Mouse (Mus musculus): ENCODE results near the gene Erc1. TPM values are rescaled to one million over a fixed set of nuclear protein-coding genes. Genes with fewer than 3 reads are reported as not detected.
"Not testable (repeated sequence)": the region's sequence is repeated elsewhere in the genome, so short reads cannot be mapped to it uniquely, and the experiment has no call there.

Erc1 gene
- polyA plus RNA-seq, 1 experiment from 2014 or later: 43.2 TPM

DNA sequence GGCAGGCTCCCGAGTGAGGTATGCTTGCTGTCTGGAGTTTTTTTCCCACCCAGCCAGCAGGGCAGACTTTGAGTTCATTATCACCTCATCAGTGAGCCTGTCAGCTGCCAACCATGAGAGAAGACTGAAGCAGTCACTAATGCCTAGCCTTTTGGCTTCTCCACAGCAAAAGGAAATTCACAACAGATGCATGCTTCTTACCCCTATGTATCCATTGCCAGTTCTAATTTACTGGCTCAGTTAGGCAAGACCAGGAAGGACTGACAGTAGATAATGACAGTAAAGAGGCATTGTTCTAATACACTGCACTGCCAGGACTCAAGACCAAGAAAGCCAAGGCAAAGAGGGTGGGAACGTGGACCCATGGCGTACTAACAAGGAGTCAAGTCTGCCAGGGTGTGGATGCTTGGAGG is 186.9 kb downstream of the Erc1 start:
- ATAC-seq: peak; percentile 91
- H3K9ac ChIP-seq (replicated peaks; ENCODE audit: low read depth, low read length): no peak overlapping the region
- no peaks in the 10 kb centered on the region for H3K36me3 ChIP-seq (ENCODE audit: control insufficient read depth, insufficient read depth)
- WGBS: 31% methylated on average over 3 of the region's 3 CpGs
- peaks cover 9% of the 10 kb centered on the region for H3K4me1 ChIP-seq (replicated peaks; ENCODE audit: control insufficient read depth, insufficient read depth, low read length)
- H3K27ac ChIP-seq (ENCODE audit: low read length): peak overlapping the region; percentile 61; the same call in 1 of the 2 replicates
- H3K27me3 ChIP-seq (replicated peaks; ENCODE audit: control insufficient read depth, insufficient read depth, low read length): no peaks in the 10 kb centered on the region
- no peak overlapping the region for H3K4me2 ChIP-seq (ENCODE audit: low read length)
- no peaks in the 10 kb centered on the region for H3K9me3 ChIP-seq (ENCODE audit: control insufficient read depth, low read length)
- H3K4me3 ChIP-seq (replicated peaks; ENCODE audit: low read length): no peak overlapping the region

GRCm38 (mm10) chr6:119658441-119658840 is 189.5 kb downstream of the Erc1 start:
- H3K27me3 ChIP-seq (replicated peaks; ENCODE audit: control insufficient read depth, insufficient read depth, low read length): no peaks in the 10 kb centered on the region
- WGBS: 98% methylated on average over 2 of the region's 2 CpGs
- ATAC-seq: no peak
- H3K9me3 ChIP-seq (ENCODE audit: control insufficient read depth, low read length): no peaks in the 10 kb centered on the region
- no peak overlapping the region for H3K4me3 ChIP-seq (replicated peaks; ENCODE audit: low read length)
- H3K27ac ChIP-seq (ENCODE audit: low read length): no peak overlapping the region
- H3K9ac ChIP-seq (replicated peaks; ENCODE audit: low read depth, low read length): no peak overlapping the region
- no peak overlapping the region for H3K4me2 ChIP-seq (ENCODE audit: low read length)
- peaks cover 9% of the 10 kb centered on the region for H3K4me1 ChIP-seq (replicated peaks; ENCODE audit: control insufficient read depth, insufficient read depth, low read length)
- H3K36me3 ChIP-seq (ENCODE audit: control insufficient read depth, insufficient read depth): no peaks in the 10 kb centered on the region

GRCm38 (mm10) chr6:119657418-119658178 is 190.4 kb downstream of the Erc1 start:
- no peaks in the 10 kb centered on the region for H3K27me3 ChIP-seq (replicated peaks; ENCODE audit: control insufficient read depth, insufficient read depth, low read length)
- no peaks in the 10 kb centered on the region for H3K9me3 ChIP-seq (ENCODE audit: control insufficient read depth, low read length)
- no peak overlapping the region for H3K27ac ChIP-seq (ENCODE audit: low read length)
- H3K4me2 ChIP-seq (ENCODE audit: low read length): no peak overlapping the region
- no peak overlapping the region for H3K4me3 ChIP-seq (replicated peaks; ENCODE audit: low read length)
- WGBS: 94% methylated on average over 7 of the region's 7 CpGs
- peaks cover 9% of the 10 kb centered on the region for H3K4me1 ChIP-seq (replicated peaks; ENCODE audit: control insufficient read depth, insufficient read depth, low read length)
- H3K9ac ChIP-seq (replicated peaks; ENCODE audit: low read depth, low read length): no peak overlapping the region
- no peak for ATAC-seq
- no peaks in the 10 kb centered on the region for H3K36me3 ChIP-seq (ENCODE audit: control insufficient read depth, insufficient read depth)

GRCm38 (mm10) chr6:119654777-119655176 is 193.2 kb downstream of the Erc1 start:
- not testable (repeated sequence) for H3K4me2 ChIP-seq (ENCODE audit: low read length); H3K27me3 ChIP-seq (replicated peaks; ENCODE audit: control insufficient read depth, insufficient read depth, low read length); H3K4me3 ChIP-seq (replicated peaks; ENCODE audit: low read length); H3K4me1 ChIP-seq (replicated peaks; ENCODE audit: control insufficient read depth, insufficient read depth, low read length); H3K9me3 ChIP-seq (ENCODE audit: control insufficient read depth, low read length); H3K9ac ChIP-seq (replicated peaks; ENCODE audit: low read depth, low read length); H3K36me3 ChIP-seq (ENCODE audit: control insufficient read depth, insufficient read depth); H3K27ac ChIP-seq (ENCODE audit: low read length); ATAC-seq
- WGBS: 83% methylated on average over 2 of the region's 2 CpGs

DNA sequence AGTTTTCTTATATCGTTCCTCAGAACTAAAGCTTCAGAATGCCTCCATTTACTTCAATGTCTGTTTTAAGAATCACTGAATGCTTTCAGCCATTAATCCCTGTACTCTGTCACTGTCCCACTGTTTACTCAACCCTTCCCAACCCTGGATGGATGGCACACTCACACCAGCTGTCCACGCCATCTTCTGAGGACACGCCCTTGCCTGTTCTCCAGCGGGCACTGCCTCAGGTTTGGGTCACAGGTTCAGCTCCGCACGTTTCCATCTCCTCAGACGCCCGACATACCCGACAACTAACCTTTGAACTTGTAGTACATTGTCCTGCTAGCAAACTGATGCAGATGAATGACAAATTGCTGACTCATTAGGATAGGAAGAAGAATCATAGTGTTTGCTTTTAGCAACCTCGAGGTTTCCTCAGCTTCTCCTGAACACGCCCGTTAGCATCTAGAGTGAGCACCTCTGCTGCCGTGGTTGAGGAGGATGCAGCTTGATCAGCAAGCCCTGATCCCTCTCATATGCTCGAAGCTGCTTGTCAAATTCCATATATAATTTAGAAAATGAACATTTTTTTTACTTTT is 204.0 kb downstream of the Erc1 start:
- Histone ChIP-seq H3K27me3 (replicated peaks; ENCODE audit: control insufficient read depth, insufficient read depth, low read length) (no peaks in the 10 kb centered on the region), H3K9ac (replicated peaks; ENCODE audit: low read depth, low read length) (no peak overlapping the region), H3K4me3 (replicated peaks; ENCODE audit: low read length) (no peak overlapping the region), H3K4me1 (replicated peaks; ENCODE audit: control insufficient read depth, insufficient read depth, low read length) (no peaks in the 10 kb centered on the region), H3K27ac (ENCODE audit: low read length) (no peak overlapping the region), H3K36me3 (ENCODE audit: control insufficient read depth, insufficient read depth) (no peaks in the 10 kb centered on the region), H3K9me3 (ENCODE audit: control insufficient read depth, low read length) (no peaks in the 10 kb centered on the region), H3K4me2 (ENCODE audit: low read length) (no peak overlapping the region)
- no peak for ATAC-seq
- 91% methylated on average over 14 of the region's 14 CpGs for WGBS

DNA sequence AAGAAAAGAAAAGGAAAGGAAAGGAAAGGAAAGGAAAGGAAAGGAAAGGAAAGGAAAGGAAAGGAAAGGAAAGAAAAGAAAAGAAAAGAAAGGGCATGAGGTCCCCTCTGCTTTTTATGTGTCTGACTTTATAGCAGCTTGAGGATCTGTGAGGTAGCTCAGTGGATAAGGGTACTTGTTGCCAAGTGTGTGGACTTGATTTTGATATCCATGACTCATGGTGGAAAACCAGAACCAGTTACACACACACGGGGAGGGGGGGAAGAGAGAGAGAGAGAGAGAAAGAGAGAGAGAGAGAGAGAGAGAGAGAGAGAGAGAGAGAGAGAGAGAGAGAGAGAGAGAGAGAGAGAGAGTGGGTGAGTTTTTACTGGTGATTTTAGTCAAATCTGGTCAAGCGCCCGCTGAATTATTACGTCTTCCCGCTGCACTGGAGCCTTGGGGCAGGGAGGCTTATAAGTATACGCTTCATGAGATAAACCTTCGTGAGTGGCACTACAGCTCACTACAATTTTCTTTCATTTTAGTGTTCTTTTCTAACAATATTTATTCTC is 204.7 kb downstream of the Erc1 start:
- no peak overlapping the region for H3K9ac ChIP-seq (replicated peaks; ENCODE audit: low read depth, low read length)
- H3K4me2 ChIP-seq (ENCODE audit: low read length): no peak overlapping the region

DNA sequence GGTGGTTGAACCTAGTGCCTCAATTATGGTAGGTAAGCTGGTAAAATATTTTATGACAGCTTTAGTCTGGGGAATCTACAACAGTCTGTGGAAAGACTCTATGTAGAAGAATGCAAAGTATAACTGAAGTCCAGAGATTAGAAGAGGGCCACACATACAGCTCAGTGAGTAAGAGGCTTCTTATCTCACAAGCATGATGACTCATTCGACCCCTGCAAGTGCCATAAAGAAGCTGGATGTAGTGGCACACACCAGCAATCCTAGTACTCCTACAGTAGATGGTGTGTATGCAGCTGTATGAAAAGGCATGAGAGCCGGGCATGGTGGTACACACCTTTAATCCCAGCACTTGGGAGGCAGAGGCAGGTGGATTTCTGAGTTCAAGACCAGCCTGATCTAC is 205.2 kb downstream of the Erc1 start:
- no peaks in the 10 kb centered on the region for H3K9me3 ChIP-seq (ENCODE audit: control insufficient read depth, low read length)
- H3K9ac ChIP-seq (replicated peaks; ENCODE audit: low read depth, low read length): no peak overlapping the region
- no peaks in the 10 kb centered on the region for H3K27me3 ChIP-seq (replicated peaks; ENCODE audit: control insufficient read depth, insufficient read depth, low read length)
- no peak for ATAC-seq
- H3K36me3 ChIP-seq (ENCODE audit: control insufficient read depth, insufficient read depth): no peaks in the 10 kb centered on the region
- H3K4me2 ChIP-seq (ENCODE audit: low read length): no peak overlapping the region
- no peaks in the 10 kb centered on the region for H3K4me1 ChIP-seq (replicated peaks; ENCODE audit: control insufficient read depth, insufficient read depth, low read length)
- 86% methylated on average over 2 of the region's 2 CpGs for WGBS
- H3K4me3 ChIP-seq (replicated peaks; ENCODE audit: low read length): no peak overlapping the region
- no peak overlapping the region for H3K27ac ChIP-seq (ENCODE audit: low read length)

More for the DNA sequence above, 204.7 kb downstream of the Erc1 start:
- Histone ChIP-seq H3K4me3 (replicated peaks; ENCODE audit: low read length) (no peak overlapping the region), H3K36me3 (ENCODE audit: control insufficient read depth, insufficient read depth) (no peaks in the 10 kb centered on the region), H3K4me1 (replicated peaks; ENCODE audit: control insufficient read depth, insufficient read depth, low read length) (no peaks in the 10 kb centered on the region), H3K27ac (ENCODE audit: low read length) (no peak overlapping the region), H3K27me3 (replicated peaks; ENCODE audit: control insufficient read depth, insufficient read depth, low read length) (no peaks in the 10 kb centered on the region), H3K9me3 (ENCODE audit: control insufficient read depth, low read length) (no peaks in the 10 kb centered on the region)
- WGBS: 95% methylated on average over 7 of the region's 7 CpGs
- ATAC-seq: no peak

GRCm38 (mm10) chr6:119635629-119636028 is 212.3 kb downstream of the Erc1 start:
- no peaks in the 10 kb centered on the region for H3K36me3 ChIP-seq (ENCODE audit: control insufficient read depth, insufficient read depth)
- H3K27me3 ChIP-seq (replicated peaks; ENCODE audit: control insufficient read depth, insufficient read depth, low read length): no peaks in the 10 kb centered on the region
- no peaks in the 10 kb centered on the region for H3K4me1 ChIP-seq (replicated peaks; ENCODE audit: control insufficient read depth, insufficient read depth, low read length)
- no peak overlapping the region for H3K4me3 ChIP-seq (replicated peaks; ENCODE audit: low read length)
- WGBS: 79% methylated on average over 2 of the region's 2 CpGs
- H3K9me3 ChIP-seq (ENCODE audit: control insufficient read depth, low read length): no peaks in the 10 kb centered on the region
- ATAC-seq: no peak
- H3K27ac ChIP-seq (ENCODE audit: low read length): no peak overlapping the region
- H3K9ac ChIP-seq (replicated peaks; ENCODE audit: low read depth, low read length): no peak overlapping the region
- H3K4me2 ChIP-seq (ENCODE audit: low read length): no peak overlapping the region

DNA sequence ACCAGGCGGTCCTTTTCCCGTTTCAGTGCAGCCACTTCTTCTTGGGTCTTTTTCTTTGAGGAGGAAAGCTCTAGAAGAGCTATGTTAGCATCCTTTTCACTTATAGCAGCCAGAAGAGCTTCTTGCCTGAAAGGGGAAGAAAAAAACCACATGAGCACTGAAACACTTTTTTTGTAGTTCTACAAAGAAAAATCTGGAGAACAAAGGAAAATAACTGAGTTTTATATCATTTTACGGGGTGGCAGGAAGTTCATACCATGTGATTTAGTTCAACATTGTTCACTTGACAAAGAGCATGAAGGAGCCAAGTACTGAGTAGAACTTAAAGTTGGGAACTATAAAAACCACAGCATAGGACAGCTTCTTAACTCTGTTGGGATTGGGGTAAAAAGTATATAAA is 217.3 kb downstream of the Erc1 start:
- Histone ChIP-seq H3K27ac (ENCODE audit: low read length) (no peak overlapping the region), H3K4me1 (replicated peaks; ENCODE audit: control insufficient read depth, insufficient read depth, low read length) (no peaks in the 10 kb centered on the region), H3K9me3 (ENCODE audit: control insufficient read depth, low read length) (no peaks in the 10 kb centered on the region), H3K36me3 (ENCODE audit: control insufficient read depth, insufficient read depth) (peaks cover 3% of the 10 kb centered on the region), H3K27me3 (replicated peaks; ENCODE audit: control insufficient read depth, insufficient read depth, low read length) (no peaks in the 10 kb centered on the region), H3K9ac (replicated peaks; ENCODE audit: low read depth, low read length) (no peak overlapping the region), H3K4me3 (replicated peaks; ENCODE audit: low read length) (no peak overlapping the region), H3K4me2 (ENCODE audit: low read length) (no peak overlapping the region)
- ATAC-seq: no peak
- WGBS: 86% methylated on average over 3 of the region's 3 CpGs
